Mouse (Mus musculus): ENCODE measurements at regions not wholly inside any gene's neighbourhood (a gene's known extent, or its start where the extent isn't known, plus 50 kb on each side); places are given as distances from the start of the nearest gene placed in this dataset.

GRCm38 (mm10) chr14:47863701-47864100 is 215.5 kb downstream of the Ktn1 start:
- Histone ChIP-seq H3K4me2 (no peak overlapping the region), H3K36me3 (no peaks in the 10 kb centered on the region), H3K27ac (replicated peaks) (no peak overlapping the region), H3K4me1 (replicated peaks) (0 out of 2 replicates have a peak, but pooled peaks cover 6% of the 10 kb centered on the region), H3K4me3 (no peak overlapping the region), H3K9ac (no peak overlapping the region), H3K9me3 (no peaks in the 10 kb centered on the region; the same call in 1 of the 2 replicates), H3K27me3 (no peaks in the 10 kb centered on the region)
- 78% methylated on average over 6 of the region's 6 CpGs for WGBS
- no peak for ATAC-seq (ENCODE audit: low FRiP score, low read depth)

GRCm38 (mm10) chr14:47867017-47867416 is 218.8 kb downstream of the Ktn1 start:
- WGBS = 88% methylated on average over 2 of the region's 2 CpGs
- Histone ChIP-seq H3K9ac (no peak overlapping the region), H3K27me3 (no peaks in the 10 kb centered on the region), H3K9me3 (no peaks in the 10 kb centered on the region), H3K4me2 (no peak overlapping the region), H3K4me1 (replicated peaks) (0 out of 2 replicates have a peak, but pooled peaks cover 6% of the 10 kb centered on the region), H3K27ac (replicated peaks) (no peak overlapping the region), H3K36me3 (no peaks in the 10 kb centered on the region), H3K4me3 (no peak overlapping the region)
- ATAC-seq (ENCODE audit: low FRiP score, low read depth) = no peak

GRCm38 (mm10) chr14:47868258-47868780 is 220.1 kb downstream of the Ktn1 start:
- Histone ChIP-seq H3K4me1 (replicated peaks) (0 out of 2 replicates have a peak, but pooled peaks cover 2% of the 10 kb centered on the region), H3K9me3 (no peaks in the 10 kb centered on the region), H3K27ac (replicated peaks) (no peak overlapping the region), H3K4me2 (no peak overlapping the region), H3K9ac (no peak overlapping the region), H3K36me3 (no peaks in the 10 kb centered on the region), H3K4me3 (no peak overlapping the region), H3K27me3 (no peaks in the 10 kb centered on the region)
- 92% methylated on average over 3 of the region's 3 CpGs for WGBS
- no peak for ATAC-seq (ENCODE audit: low FRiP score, low read depth)

GRCm38 (mm10) chr14:47876585-47876984 is 228.3 kb downstream of the Ktn1 start:
- Histone ChIP-seq H3K27ac (replicated peaks) (no peak overlapping the region), H3K36me3 (no peaks in the 10 kb centered on the region), H3K9me3 (no peaks in the 10 kb centered on the region), H3K9ac (no peak overlapping the region), H3K4me1 (replicated peaks) (no peaks in the 10 kb centered on the region), H3K4me3 (no peak overlapping the region), H3K4me2 (no peak overlapping the region), H3K27me3 (no peaks in the 10 kb centered on the region)
- 65% methylated on average over 5 of the region's 5 CpGs for WGBS
- ATAC-seq (ENCODE audit: low FRiP score, low read depth) = no peak

- H3K9me3 ChIP-seq = no peaks in the 10 kb centered on the region
- no peak overlapping the region for H3K9ac ChIP-seq
- H3K4me1 ChIP-seq (replicated peaks) = no peaks in the 10 kb centered on the region
- no peak overlapping the region for H3K4me2 ChIP-seq
- H3K27ac ChIP-seq (replicated peaks) = no peak overlapping the region
- no peaks in the 10 kb centered on the region for H3K27me3 ChIP-seq
- no peaks in the 10 kb centered on the region for H3K36me3 ChIP-seq
- no peak for ATAC-seq (ENCODE audit: low FRiP score, low read depth)
- H3K4me3 ChIP-seq = no peak overlapping the region
- WGBS = 90% methylated on average over 3 of the region's 3 CpGs
Observed at GRCm38 (mm10) chr14:47877167-47877566, 228.9 kb downstream of the Ktn1 start.

- Histone ChIP-seq H3K9ac (no peak overlapping the region), H3K4me1 (replicated peaks) (no peaks in the 10 kb centered on the region), H3K4me2 (no peak overlapping the region), H3K9me3 (no peaks in the 10 kb centered on the region), H3K36me3 (no peaks in the 10 kb centered on the region), H3K4me3 (no peak overlapping the region), H3K27me3 (no peaks in the 10 kb centered on the region), H3K27ac (replicated peaks) (no peak overlapping the region)
- 97% methylated on average over 5 of the region's 5 CpGs for WGBS
- no peak for ATAC-seq (ENCODE audit: low FRiP score, low read depth)
Observed at GRCm38 (mm10) chr14:47877771-47878443, 229.7 kb downstream of the Ktn1 start.

- ATAC-seq (ENCODE audit: low FRiP score, low read depth) = no peak
- no peaks in the 10 kb centered on the region for H3K27me3 ChIP-seq
- H3K27ac ChIP-seq (replicated peaks) = no peak overlapping the region
- no peaks in the 10 kb centered on the region for H3K9me3 ChIP-seq
- no peak overlapping the region for H3K4me3 ChIP-seq
- H3K4me1 ChIP-seq (replicated peaks) = 0 out of 2 replicates have a peak, but pooled peaks cover 3% of the 10 kb centered on the region
- 62% methylated on average over 3 of the region's 3 CpGs for WGBS
- no peak overlapping the region for H3K9ac ChIP-seq
- H3K36me3 ChIP-seq = no peaks in the 10 kb centered on the region
- no peak overlapping the region for H3K4me2 ChIP-seq
Observed at GRCm38 (mm10) chr14:47885326-47885725, 235.3 kb upstream of the Peli2 start.

GRCm38 (mm10) chr14:47890251-47891198 is 230.1 kb upstream of the Peli2 start:
- Histone ChIP-seq H3K4me1 (replicated peaks) (0 out of 2 replicates have a peak, but pooled peaks cover 3% of the 10 kb centered on the region), H3K27me3 (no peaks in the 10 kb centered on the region), H3K4me3 (no peak overlapping the region), H3K27ac (replicated peaks) (0 out of 2 replicates have a peak overlapping the region, but pooled peaks have one; percentile 28), H3K9me3 (no peaks in the 10 kb centered on the region), H3K9ac (no peak overlapping the region), H3K4me2 (no peak overlapping the region), H3K36me3 (no peaks in the 10 kb centered on the region)
- peak; percentile 56; the same call in 1 of the 2 replicates for ATAC-seq (ENCODE audit: low FRiP score, low read depth)
- 45% methylated on average over 9 of the region's 9 CpGs for WGBS

GRCm38 (mm10) chr14:47896581-47896980 is 224.0 kb upstream of the Peli2 start:
- Histone ChIP-seq H3K27me3 (no peaks in the 10 kb centered on the region), H3K36me3 (no peaks in the 10 kb centered on the region), H3K4me2 (no peak overlapping the region), H3K27ac (replicated peaks) (no peak overlapping the region), H3K9ac (no peak overlapping the region), H3K9me3 (no peaks in the 10 kb centered on the region), H3K4me1 (replicated peaks) (no peaks in the 10 kb centered on the region), H3K4me3 (no peak overlapping the region)
- WGBS = 95% methylated on average over 3 of the region's 3 CpGs
- no peak for ATAC-seq (ENCODE audit: low FRiP score, low read depth)

GRCm38 (mm10) chr14:47897907-47898530 is 222.6 kb upstream of the Peli2 start:
- H3K9ac ChIP-seq = no peak overlapping the region
- no peak overlapping the region for H3K27ac ChIP-seq (replicated peaks)
- H3K27me3 ChIP-seq = no peaks in the 10 kb centered on the region
- WGBS = 86% methylated on average over 5 of the region's 5 CpGs
- no peak overlapping the region for H3K4me3 ChIP-seq
- H3K9me3 ChIP-seq = no peaks in the 10 kb centered on the region
- no peak for ATAC-seq (ENCODE audit: low FRiP score, low read depth)
- H3K4me1 ChIP-seq (replicated peaks) = no peaks in the 10 kb centered on the region
- no peaks in the 10 kb centered on the region for H3K36me3 ChIP-seq
- no peak overlapping the region for H3K4me2 ChIP-seq

GRCm38 (mm10) chr14:47898605-47899004 is 222.0 kb upstream of the Peli2 start:
- H3K27ac ChIP-seq (replicated peaks) = no peak overlapping the region
- ATAC-seq (ENCODE audit: low FRiP score, low read depth) = no peak
- H3K4me1 ChIP-seq (replicated peaks) = no peaks in the 10 kb centered on the region
- no peaks in the 10 kb centered on the region for H3K36me3 ChIP-seq
- H3K4me3 ChIP-seq = no peak overlapping the region
- no peaks in the 10 kb centered on the region for H3K27me3 ChIP-seq
- H3K9me3 ChIP-seq = no peaks in the 10 kb centered on the region
- WGBS = 83% methylated on average over 4 of the region's 4 CpGs
- H3K4me2 ChIP-seq = no peak overlapping the region
- no peak overlapping the region for H3K9ac ChIP-seq

- no peaks in the 10 kb centered on the region for H3K27me3 ChIP-seq
- peaks cover 11% of the 10 kb centered on the region; the same call in 1 of the 2 replicates for H3K4me1 ChIP-seq (replicated peaks)
- no peaks in the 10 kb centered on the region for H3K36me3 ChIP-seq
- no peak overlapping the region for H3K9ac ChIP-seq
- no peak overlapping the region for H3K4me2 ChIP-seq
- H3K9me3 ChIP-seq = no peaks in the 10 kb centered on the region
- H3K27ac ChIP-seq (replicated peaks) = no peak overlapping the region
- ATAC-seq (ENCODE audit: low FRiP score, low read depth) = no peak
- H3K4me3 ChIP-seq = no peak overlapping the region
Observed at GRCm38 (mm10) chr14:47905334-47905733, 215.3 kb upstream of the Peli2 start.
